Mouse (Mus musculus): ENCODE results near the gene Lsm14a. TPM values are rescaled to one million over a fixed set of nuclear protein-coding genes. Genes with fewer than 3 reads are reported as not detected.

Gene Lsm14a
- polyA plus RNA-seq (2021) = 118 TPM

GRCm38 (mm10) chr7:34393215-34393614 lies at the start of gene Lsm14a:
Gene Lsm14a (minus strand): TSS chr7:34393315.
- TF ChIP-seq CTCF (IDR thresholded peaks at IDR 0.05) = no peak
- H3K27me3 ChIP-seq = no peaks in the 10 kb centered on the region
- CTCF ChIA-PET = interaction anchor here (0.8 to 4.7 kb wide), 4 partner anchors 13 to 223 kb away, joined by 3 to 29 read pairs (median 5); no protein-coding TSS in a partner anchor
- POLR2A ChIA-PET = interaction anchor here (1.2 kb wide), 1 partner anchor 13 kb away, joined by 3 read pairs; no protein-coding TSS in a partner anchor
- DNase-seq (ENCODE audit: low read depth, low spot score) (no peak), ATAC-seq (no peak)
- in situ Hi-C loops (cut with MboI; ENCODE audit: low pct_unique_long_range_greater_than_20kb) = no loop called here

- ChIA-PET CTCF (interaction anchor here (1.2 to 2.8 kb wide), 5 partner anchors 12 to 235 kb away, joined by 3 to 7 read pairs (median 5); no protein-coding TSS in a partner anchor), POLR2A (no interaction called here)
- TF ChIP-seq CTCF (IDR thresholded peaks at IDR 0.05) = peak; percentile 48
- in situ Hi-C loops (cut with MboI; ENCODE audit: low pct_unique_long_range_greater_than_20kb) = no loop called here
- no peak for ATAC-seq
- no peak for DNase-seq (ENCODE audit: low read depth, low spot score)
- peaks cover 4% of the 10 kb centered on the region for H3K27me3 ChIP-seq
Observed at GRCm38 (mm10) chr7:34438903-34439302, 45.8 kb upstream of the Lsm14a start.

GRCm38 (mm10) chr7:34433597-34433996 lies 40.5 kb upstream of the Lsm14a start:
- peak; percentile 28 for TF ChIP-seq CTCF (IDR thresholded peaks at IDR 0.05)
- POLR2A ChIA-PET = no interaction called here
- CTCF ChIA-PET = no interaction called here
- H3K27me3 ChIP-seq = peaks cover 4% of the 10 kb centered on the region
- DNase-seq (ENCODE audit: low read depth, low spot score) (no peak), ATAC-seq (no peak)
- in situ Hi-C loops (cut with MboI; ENCODE audit: low pct_unique_long_range_greater_than_20kb) = no loop called here

- in situ Hi-C loops (cut with MboI; ENCODE audit: low pct_unique_long_range_greater_than_20kb) = loop anchor here (25.0 kb wide), 1 partner anchor 766 kb away; the partner anchor contains the start of gene Slc7a10
- H3K27me3 ChIP-seq = peaks cover 18% of the 10 kb centered on the region
- POLR2A ChIA-PET = interaction anchor here (0.6 kb wide), 1 partner anchor 401 kb away, joined by 3 read pairs; no protein-coding TSS in a partner anchor
- CTCF ChIA-PET = interaction anchor here (0.8 to 1.3 kb wide), 2 partner anchors 14 to 123 kb away, joined by 3 to 4 read pairs; no protein-coding TSS in a partner anchor
- TF ChIP-seq CTCF (IDR thresholded peaks at IDR 0.05) = no peak
- DNase-seq (ENCODE audit: low read depth, low spot score) (no peak), ATAC-seq (no peak)
Observed at GRCm38 (mm10) chr7:34421201-34421600, 28.1 kb upstream of the Lsm14a start.

- CTCF ChIA-PET = interaction anchor here (0.8 to 4.7 kb wide), 19 partner anchors 8 to 311 kb away, joined by 3 to 67 read pairs (median 4); partner anchors contain the start of genes Kctd15 and Lsm14a
Observed at GRCm38 (mm10) chr7:34407492-34407891, 14.4 kb upstream of the Lsm14a start.

GRCm38 (mm10) chr7:34403876-34404275 lies 10.8 kb upstream of the Lsm14a start:
- no peak for DNase-seq (ENCODE audit: low read depth, low spot score)
- no peaks in the 10 kb centered on the region for H3K27me3 ChIP-seq
- in situ Hi-C loops (cut with MboI; ENCODE audit: low pct_unique_long_range_greater_than_20kb) = loop anchor here (25.0 kb wide), 1 partner anchor 783 kb away; the partner anchor contains the start of gene Slc7a10
- ATAC-seq = no peak
- TF ChIP-seq CTCF (IDR thresholded peaks at IDR 0.05) = no peak
- ChIA-PET POLR2A (interaction anchor here (1.0 kb wide), 1 partner anchor 268 kb away, joined by 3 read pairs; no protein-coding TSS in a partner anchor), CTCF (interaction anchor here (1.2 kb wide), 1 partner anchor 767 kb away, joined by 3 read pairs; no protein-coding TSS in a partner anchor)

More at GRCm38 (mm10) chr7:34407492-34407891, 14.4 kb upstream of the Lsm14a start:
- POLR2A ChIA-PET = interaction anchor here (0.5 kb wide), 1 partner anchor 422 kb away, joined by 3 read pairs; no protein-coding TSS in a partner anchor
- ATAC-seq (peak; percentile 60), DNase-seq (ENCODE audit: low read depth, low spot score) (no peak)
- peak; percentile 83 for TF ChIP-seq CTCF (IDR thresholded peaks at IDR 0.05)
- no peaks in the 10 kb centered on the region for H3K27me3 ChIP-seq
- in situ Hi-C loops (cut with MboI; ENCODE audit: low pct_unique_long_range_greater_than_20kb) = loop anchor here (5.0 to 25.0 kb wide), 2 partner anchors 260 to 780 kb away; partner anchors contain the start of gene Slc7a10

GRCm38 (mm10) chr7:34400070-34400469 lies 7.0 kb upstream of the Lsm14a start:
- in situ Hi-C loops (cut with MboI; ENCODE audit: low pct_unique_long_range_greater_than_20kb) = loop anchor here (25.0 kb wide), 1 partner anchor 787 kb away; the partner anchor contains the start of gene Slc7a10
- peak; percentile 10 for TF ChIP-seq CTCF (IDR thresholded peaks at IDR 0.05)
- ChIA-PET CTCF (no interaction called here), POLR2A (no interaction called here)
- DNase-seq (ENCODE audit: low read depth, low spot score) = no peak
- ATAC-seq = no peak
- no peaks in the 10 kb centered on the region for H3K27me3 ChIP-seq

- DNase-seq (ENCODE audit: low read depth, low spot score) (no peak), ATAC-seq (no peak)
- ChIA-PET POLR2A (no interaction called here), CTCF (interaction anchor here (0.5 to 0.9 kb wide), 3 partner anchors 9 to 146 kb away, joined by 3 to 4 read pairs (median 4); no protein-coding TSS in a partner anchor)
- H3K27me3 ChIP-seq = no peaks in the 10 kb centered on the region
- no peak for TF ChIP-seq CTCF (IDR thresholded peaks at IDR 0.05)
- in situ Hi-C loops (cut with MboI; ENCODE audit: low pct_unique_long_range_greater_than_20kb) = no loop called here
Observed at GRCm38 (mm10) chr7:34398831-34399230, 5.7 kb upstream of the Lsm14a start.

- in situ Hi-C loops (cut with MboI; ENCODE audit: low pct_unique_long_range_greater_than_20kb) = no loop called here
- ATAC-seq = no peak
- H3K27me3 ChIP-seq = no peaks in the 10 kb centered on the region
- CTCF ChIA-PET = interaction anchor here (4.7 kb wide), 1 partner anchor 10 kb away, joined by 29 read pairs; no protein-coding TSS in a partner anchor
- no peak for TF ChIP-seq CTCF (IDR thresholded peaks at IDR 0.05)
- POLR2A ChIA-PET = no interaction called here
- no peak for DNase-seq (ENCODE audit: low read depth, low spot score)
Observed at GRCm38 (mm10) chr7:34396791-34397190, 3.7 kb upstream of the Lsm14a start.

GRCm38 (mm10) chr7:34395761-34396160 lies 2.6 kb upstream of the Lsm14a start:
- DNase-seq (ENCODE audit: low read depth, low spot score) (no peak), ATAC-seq (no peak)
- no peaks in the 10 kb centered on the region for H3K27me3 ChIP-seq
- CTCF ChIA-PET = interaction anchor here (0.9 to 4.7 kb wide), 2 partner anchors 11 to 259 kb away, joined by 3 to 29 read pairs; no protein-coding TSS in a partner anchor
- in situ Hi-C loops (cut with MboI; ENCODE audit: low pct_unique_long_range_greater_than_20kb) = no loop called here
- no peak for TF ChIP-seq CTCF (IDR thresholded peaks at IDR 0.05)
- POLR2A ChIA-PET = interaction anchor here (0.6 kb wide), 1 partner anchor 13 kb away, joined by 3 read pairs; no protein-coding TSS in a partner anchor

GRCm38 (mm10) chr7:34394636-34395035 lies 1.5 kb upstream of the Lsm14a start:
- no peak for DNase-seq (ENCODE audit: low read depth, low spot score)
- H3K27me3 ChIP-seq = no peaks in the 10 kb centered on the region
- TF ChIP-seq CTCF (IDR thresholded peaks at IDR 0.05) = peak; percentile 21
- ChIA-PET CTCF (interaction anchor here (1.3 to 4.7 kb wide), 2 partner anchors 8 to 12 kb away, joined by 3 to 29 read pairs; no protein-coding TSS in a partner anchor), POLR2A (interaction anchor here (0.6 kb wide), 1 partner anchor 128 kb away, joined by 3 read pairs; no protein-coding TSS in a partner anchor)
- in situ Hi-C loops (cut with MboI; ENCODE audit: low pct_unique_long_range_greater_than_20kb) = no loop called here
- no peak for ATAC-seq
